Mouse (Mus musculus) kidney, postnatal 10 days (tissue): ENCODE data around the gene Ybx2.
"Not testable (repeated sequence)": the region's sequence is repeated elsewhere in the genome, so short reads cannot be mapped to it uniquely, and the experiment has no call there.

Experiments used
- DNase-seq: peaks from one replicate; pipeline ENCODE4 v3.0.0; 2021; ENCODE audit warnings: mixed read lengths

The Ybx2 gene

DNA sequence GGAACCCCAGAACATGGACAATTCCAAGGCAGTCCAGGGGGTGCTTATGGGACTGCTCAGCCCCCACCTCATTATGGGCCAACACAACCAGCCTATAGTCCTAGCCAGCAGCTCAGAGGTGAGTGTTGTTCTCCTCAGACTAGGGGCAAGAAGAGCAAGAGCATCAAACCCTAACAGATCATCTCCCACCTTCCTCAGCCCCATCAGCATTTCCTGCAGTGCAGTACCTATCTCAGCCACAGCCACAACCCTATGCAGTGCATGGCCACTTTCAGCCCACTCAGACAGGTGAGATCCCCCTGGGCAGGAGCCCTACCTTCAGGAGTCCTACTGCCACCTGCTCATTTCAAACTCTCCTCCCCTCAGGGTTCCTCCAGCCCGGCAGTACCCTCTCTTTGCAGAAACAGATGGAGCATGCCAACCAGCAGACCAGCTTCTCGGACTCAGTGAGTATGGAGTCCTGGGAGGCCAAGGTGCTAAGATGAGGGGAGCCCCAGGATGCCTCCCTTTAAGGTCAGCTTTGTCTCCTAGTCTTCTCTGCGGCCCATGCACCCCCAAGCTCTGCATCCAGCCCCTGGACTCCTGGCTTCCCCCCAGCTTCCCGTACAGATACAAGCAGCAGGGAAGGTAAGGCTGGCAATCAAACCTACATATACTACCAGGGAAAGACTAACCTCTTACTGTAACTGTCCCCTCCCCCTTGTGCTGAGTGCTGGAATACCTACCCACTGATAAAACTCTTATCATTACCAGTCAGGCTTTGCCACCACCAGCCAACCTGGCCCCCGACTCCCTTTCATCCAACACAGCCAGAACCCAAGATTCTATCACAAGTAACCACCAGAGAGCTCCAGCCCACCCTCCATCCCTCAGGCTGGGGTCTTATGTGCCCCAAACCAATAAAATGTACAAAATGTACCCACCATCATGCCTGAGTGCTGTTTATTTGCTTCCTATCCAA is 19.6 kb upstream of the Ybx2 start:
- no peak for DNase-seq

DNA sequence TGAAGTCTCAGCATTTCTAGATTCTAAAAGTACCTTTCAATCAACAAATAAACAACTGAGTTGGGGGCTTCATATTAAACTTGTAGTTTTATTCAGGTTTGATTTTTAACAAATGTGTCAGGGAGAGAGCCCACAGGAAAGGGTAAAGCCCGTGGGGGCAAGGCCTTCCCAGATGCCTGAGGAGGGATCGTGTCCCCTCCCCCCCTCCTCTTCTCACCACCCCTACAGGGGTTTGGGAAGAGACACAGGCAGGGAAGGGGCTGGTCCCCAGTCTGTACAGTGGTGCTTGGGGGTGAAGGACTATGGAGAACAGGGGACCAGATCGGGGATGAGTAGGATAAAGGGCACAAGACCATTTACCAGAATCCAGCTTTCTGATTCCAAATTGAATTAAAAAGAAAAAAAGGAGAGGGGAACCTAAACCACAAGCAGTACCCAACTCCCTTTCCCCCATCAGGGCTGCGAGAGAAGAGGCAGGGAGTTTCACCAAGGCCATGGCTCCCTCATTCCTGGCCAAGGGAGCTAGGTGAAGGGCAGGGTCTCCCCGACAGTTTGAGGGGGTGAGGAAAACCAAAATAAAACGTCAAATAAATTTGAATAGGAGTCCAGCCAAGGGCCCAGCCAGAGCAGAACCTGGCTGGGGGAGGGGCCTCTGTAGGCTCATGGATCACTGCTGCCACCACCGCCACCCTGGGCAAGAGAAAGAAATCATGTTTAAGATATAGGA is 18.8 kb upstream of the Ybx2 start:
- not testable (repeated sequence) for DNase-seq

GRCm38 (mm10) chr11:69917379-69917948 is 18.1 kb upstream of the Ybx2 start:
- no peak for DNase-seq

DNA sequence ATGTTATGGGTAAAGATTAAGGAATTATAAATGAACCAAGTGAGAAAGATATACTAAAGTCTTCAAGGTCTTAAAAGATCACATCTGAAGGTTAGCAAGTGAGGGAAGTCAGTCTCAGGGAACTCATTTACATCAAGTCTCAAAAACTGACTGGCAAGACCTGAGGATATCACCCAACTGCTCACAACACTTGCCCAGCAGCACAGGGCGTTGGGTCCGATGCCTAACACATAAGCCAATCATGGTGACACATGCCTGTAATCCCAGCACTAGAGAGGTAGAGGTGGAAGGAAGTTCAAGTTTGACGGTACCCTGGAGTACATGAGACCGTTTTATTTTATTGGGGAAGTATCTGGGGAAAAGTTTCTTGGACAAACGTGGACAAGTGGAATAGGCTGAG is 17.5 kb upstream of the Ybx2 start:
- DNase-seq = no peak

GRCm38 (mm10) chr11:69919053-69919452 is 16.5 kb upstream of the Ybx2 start:
- no peak for DNase-seq

DNA sequence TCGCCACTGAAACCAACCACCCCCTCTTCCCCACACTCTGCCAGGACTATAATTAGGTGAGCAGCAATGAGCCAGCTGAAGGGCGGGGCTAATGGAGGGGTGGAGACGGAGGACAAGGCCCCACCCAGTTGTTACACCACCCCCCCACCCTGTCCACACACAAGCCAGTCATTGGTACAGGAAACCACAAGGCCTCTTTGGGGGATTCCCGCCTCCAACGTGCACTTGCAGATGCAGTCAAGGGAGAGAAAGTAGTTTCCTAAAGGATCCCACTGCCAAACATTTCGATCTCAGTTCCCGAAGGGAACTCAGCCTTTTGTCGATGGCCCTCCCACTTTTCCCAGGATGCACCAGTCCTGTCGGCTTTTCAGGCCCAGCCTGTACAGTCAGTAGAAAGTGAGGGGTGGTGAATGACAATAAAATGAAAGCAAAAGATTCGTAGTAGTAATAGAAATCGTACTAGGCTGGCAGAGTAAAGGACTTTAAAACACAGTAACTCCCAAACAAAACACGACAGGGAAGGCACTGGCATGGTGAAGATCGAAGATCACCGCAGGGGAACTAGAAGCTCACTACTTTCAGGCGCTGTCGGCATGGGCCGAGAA is 15.8 kb upstream of the Ybx2 start:
- DNase-seq = peak; percentile 87

- peak; percentile 77 for DNase-seq
These were observed 15.1 kb upstream of the Ybx2 start for GRCm38 (mm10) chr11:69920266-69921031.

DNA sequence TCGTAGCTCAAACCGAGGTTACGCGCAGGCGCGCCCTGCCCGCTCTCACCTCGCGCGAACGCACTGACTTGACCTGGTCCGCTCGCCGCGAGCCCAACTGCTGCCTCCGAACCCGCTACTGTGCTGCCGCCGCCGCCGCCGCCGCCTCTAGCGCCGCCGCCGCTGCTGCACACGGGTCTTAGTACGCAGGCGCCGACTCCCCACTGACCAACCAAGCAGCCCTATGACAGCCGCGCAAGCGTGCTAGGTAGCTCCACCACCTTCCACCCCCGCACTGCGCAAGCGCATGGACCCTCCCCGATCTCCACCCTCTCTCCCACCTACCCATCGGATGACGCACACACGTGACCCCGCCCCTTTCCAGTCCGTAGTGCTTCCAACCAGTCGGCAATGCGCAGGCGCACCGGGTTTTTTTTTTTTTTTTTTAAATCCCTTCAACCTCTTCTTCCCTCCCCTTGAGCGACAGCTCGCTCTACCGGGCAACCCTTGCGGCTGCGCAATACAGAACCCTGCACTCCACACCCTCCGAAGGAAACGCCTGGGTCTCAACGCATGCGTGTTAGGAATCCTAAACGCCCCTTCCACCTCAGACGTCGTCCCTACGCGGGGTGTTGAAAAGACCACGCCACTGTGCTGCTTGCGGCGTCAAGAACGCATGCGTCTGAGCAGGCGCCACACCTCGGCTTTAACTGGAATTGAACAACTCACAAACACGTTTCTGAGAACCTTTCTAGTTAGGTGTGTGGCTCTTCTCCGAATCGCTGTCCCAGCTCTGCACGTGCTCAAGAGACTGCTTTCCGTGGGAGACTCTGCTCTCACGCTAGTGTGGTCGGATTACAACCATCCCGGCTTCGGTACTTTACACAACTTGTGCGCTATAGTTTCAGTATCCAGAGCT is 14.2 kb upstream of the Ybx2 start, which contains the start of gene Eif5a:
Eif5a (minus strand) TSS at position 845 of the 898 bp plus-strand sequence.
- DNase-seq = peak; percentile 100

DNA sequence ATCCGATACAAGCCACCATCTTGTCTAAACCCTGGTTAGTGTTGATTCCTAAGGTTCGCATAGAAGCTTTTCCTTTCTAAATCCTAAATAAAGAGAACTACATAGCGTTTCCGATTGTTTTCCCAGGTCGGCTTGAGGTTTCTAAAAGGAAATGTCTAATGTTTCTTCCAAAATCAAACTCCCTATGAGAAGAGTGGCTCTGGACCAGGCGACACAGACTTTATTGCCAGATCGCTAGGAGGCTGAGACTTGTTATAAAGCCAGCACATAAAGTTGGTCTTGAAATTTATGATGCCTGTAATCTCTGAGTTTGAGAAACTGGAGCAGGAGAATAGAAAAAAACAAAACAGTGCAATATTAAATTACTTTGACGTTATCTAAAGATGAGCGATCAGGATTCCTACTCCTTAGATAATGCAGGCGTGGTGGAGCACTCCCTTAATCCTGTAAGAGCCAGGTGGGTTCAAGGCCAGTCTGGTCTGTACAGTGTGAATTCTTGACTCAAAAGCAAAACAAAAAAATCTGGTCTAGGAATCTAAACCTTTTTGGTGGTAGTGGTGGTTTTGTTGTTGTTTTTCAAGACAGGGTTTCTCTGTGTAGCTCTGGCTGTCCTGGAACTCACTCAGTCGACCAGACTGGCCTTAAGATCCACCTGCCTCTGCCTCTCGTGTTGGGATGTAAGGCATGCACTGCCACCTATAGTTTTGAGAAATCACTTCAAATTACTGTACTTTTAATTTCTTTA is 13.4 kb upstream of the Ybx2 start:
- DNase-seq = no peak

DNA sequence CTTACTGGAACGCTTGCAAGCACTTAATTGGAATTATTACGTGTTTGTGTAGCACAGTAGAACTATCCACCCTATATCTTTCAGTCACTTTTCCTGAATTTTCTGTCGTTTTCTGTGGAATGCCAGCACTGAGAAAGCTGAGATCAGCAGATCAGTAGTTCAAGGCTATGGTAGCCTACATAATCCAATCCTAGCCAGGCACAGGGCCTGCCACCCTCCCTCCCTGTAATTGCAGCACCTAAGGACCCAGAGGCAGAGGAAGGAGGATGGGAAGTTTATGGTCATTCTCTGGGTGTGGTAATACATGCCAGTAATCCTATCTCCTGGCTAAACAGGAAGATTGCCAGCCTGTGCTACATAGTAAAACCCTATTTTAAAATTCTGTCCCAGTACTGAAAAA is 12.8 kb upstream of the Ybx2 start:
- DNase-seq = no peak

- DNase-seq = no peak
These were observed 8.1 kb upstream of the Ybx2 start for GRCm38 (mm10) chr11:69927501-69927900.

- DNase-seq = no peak
These were observed 5.9 kb upstream of the Ybx2 start for GRCm38 (mm10) chr11:69929712-69930111.

GRCm38 (mm10) chr11:69930176-69930575 is 5.4 kb upstream of the Ybx2 start:
- not testable (repeated sequence) for DNase-seq

GRCm38 (mm10) chr11:69930967-69931537 is 4.5 kb upstream of the Ybx2 start:
- DNase-seq = no peak

GRCm38 (mm10) chr11:69931769-69932168 is 3.8 kb upstream of the Ybx2 start:
- DNase-seq = no peak

- DNase-seq = no peak
These were observed 3.3 kb upstream of the Ybx2 start for GRCm38 (mm10) chr11:69932254-69932653.

GRCm38 (mm10) chr11:69933066-69933465 is 2.5 kb upstream of the Ybx2 start:
- DNase-seq = no peak

- peak; percentile 97 for DNase-seq
These were observed 1.4 kb upstream of the Ybx2 start for GRCm38 (mm10) chr11:69934169-69934568.

- DNase-seq = no peak
These were observed 915 bp upstream of the Ybx2 start for GRCm38 (mm10) chr11:69934681-69935080.

- DNase-seq = peak; percentile 62
These were observed 560 bp downstream of the Ybx2 start for GRCm38 (mm10) chr11:69936156-69936555.
